Mouse (Mus musculus) testis, adult 2 months (tissue): Measurements from ENCODE around the gene Cxcr5.

ENCODE experiments used
- CTCF ChIP-seq: fragments of 200-500 bp; IDR thresholded peaks from 2 replicates; pipeline ENCODE4 v1.5.1; 2012; ENCODE audit warnings: low read depth, mild to moderate bottlenecking, inconsistent platforms, low read length, moderate library complexity; ENCODE audit not compliant: control insufficient read depth, insufficient read depth, insufficient replicate concordance
- POLR2A ChIP-seq: fragments of 200-500 bp; IDR thresholded peaks from 2 replicates; pipeline ENCODE4 v1.6.1; 2012; ENCODE audit warnings: low read depth, mild to moderate bottlenecking, inconsistent platforms, low read length, moderate library complexity; ENCODE audit not compliant: control insufficient read depth

GRCm38 (mm10) chr9:44602766-44603165 is 41.1 kb upstream of the Cxcr5 start:
- TF ChIP-seq CTCF (no peak), POLR2A (no peak)
